Mouse (Mus musculus) lung, postnatal 0 days (tissue): ENCODE measurements around the gene Tcf12. TPM values are rescaled to one million over a fixed set of nuclear protein-coding genes. Genes with fewer than 3 reads are reported as not detected.

ENCODE experiments used
- ATAC-seq: fragments of 200-750 bp; cut with Nextera tagmentation; 2 replicates; pipeline ENCODE4 v1.8.0; 2017; ENCODE audit warnings: moderate library complexity
- DNase-seq: peaks from one replicate; pipeline ENCODE4 v3.0.0-alpha.2; 2016; ENCODE audit warnings: low spot score
- H3K27ac ChIP-seq: fragments of 300-500 bp; sonication (generic); 2 replicates; pipeline ENCODE4 v1.5.1; 2014; ENCODE audit warnings: antibody characterized with exemption, mild to moderate bottlenecking, low read length, mixed read lengths
- H3K27me3 ChIP-seq: fragments of 300-500 bp; sonication (generic); replicated peaks from 2 replicates; pipeline ENCODE4 v1.6.1; 2014; ENCODE audit warnings: low read length, mixed read lengths; ENCODE audit not compliant: insufficient read depth
- H3K36me3 ChIP-seq: fragments of 300-500 bp; sonication (generic); 2 replicates; pipeline ENCODE4 v1.6.1; 2014; ENCODE audit warnings: low read length, mixed read lengths; ENCODE audit not compliant: insufficient read depth
- H3K4me1 ChIP-seq: fragments of 300-500 bp; sonication (generic); 2 replicates; pipeline ENCODE4 v1.6.1; 2014; ENCODE audit warnings: antibody characterized with exemption, low read depth, low read length, mixed read lengths; ENCODE audit not compliant: insufficient read depth
- H3K4me2 ChIP-seq: fragments of 300-500 bp; sonication (generic); replicated peaks from 2 replicates; pipeline ENCODE4 v1.6.1; 2014; ENCODE audit warnings: low read depth, mild to moderate bottlenecking, low read length, moderate library complexity, mixed read lengths
- H3K4me3 ChIP-seq: fragments of 300-500 bp; sonication (generic); 2 replicates; pipeline ENCODE4 v1.5.1; 2014; ENCODE audit warnings: low read depth, low read length
- H3K9ac ChIP-seq: fragments of 300-500 bp; sonication (generic); replicated peaks from 2 replicates; pipeline ENCODE4 v1.6.1; 2014; ENCODE audit warnings: low read depth, mild to moderate bottlenecking
- H3K9me3 ChIP-seq: fragments of 300-500 bp; sonication (generic); 2 replicates; pipeline ENCODE4 v1.6.1; 2016; ENCODE audit warnings: low read length, mixed read lengths
- CTCF ChIP-seq: IDR thresholded peaks from 2 replicates; pipeline ENCODE4 v1.5.1; 2016; ENCODE audit warnings: antibody characterized with exemption, mild to moderate bottlenecking
- EP300 ChIP-seq: IDR thresholded peaks from 2 replicates; pipeline ENCODE4 v1.6.1; 2016; ENCODE audit warnings: antibody characterized with exemption, mild to moderate bottlenecking, control low read depth
- WGBS: fragments of 180-500 bp; shearing (Covaris S2); extraction: QIAGEN DNeasy Blood & Tissue Kit; methylation state at CpG from one replicate; pipeline ENCODE4 v1.1.7; 2014; 5-methylcytosine and 5-hydroxymethylcytosine counted together
- polyA plus RNA-seq: library from polyadenylated mRNA; unstranded; fragments of >200 nt; fragmentation: Nextera tagmentation; extraction: Ambion mirVana; gene quantifications from 2 replicates; pipeline ENCODE4 v1.2.1, GENCODE M21; 2015

The Tcf12 gene
- polyA plus RNA-seq, 1 experiment from 2014 or later: 34.1 TPM

GRCm38 (mm10) chr9:72030274-72030673 is 81.4 kb downstream of the Tcf12 start:
- TF ChIP-seq CTCF: no peak
- TF ChIP-seq EP300: no peak
- no peaks in the 10 kb centered on the region for H3K36me3 ChIP-seq
- ATAC-seq: no peak
- no peak for DNase-seq
- no peak overlapping the region for H3K4me2 ChIP-seq
- no peaks in the 10 kb centered on the region for H3K9me3 ChIP-seq
- no peak overlapping the region for H3K9ac ChIP-seq
- H3K4me1 ChIP-seq: no peaks in the 10 kb centered on the region
- H3K27ac ChIP-seq: no peak overlapping the region
- H3K27me3 ChIP-seq: no peaks in the 10 kb centered on the region
- no peak overlapping the region for H3K4me3 ChIP-seq

- no peak overlapping the region for H3K27ac ChIP-seq
- WGBS: 48% methylated on average over 1 of the region's 1 CpGs
- no peak overlapping the region for H3K4me2 ChIP-seq
- no peaks in the 10 kb centered on the region for H3K36me3 ChIP-seq
- no peaks in the 10 kb centered on the region for H3K4me1 ChIP-seq
- DNase-seq (no peak), ATAC-seq (no peak)
- H3K27me3 ChIP-seq: no peaks in the 10 kb centered on the region
- no peak overlapping the region for H3K4me3 ChIP-seq
- no peaks in the 10 kb centered on the region for H3K9me3 ChIP-seq
- H3K9ac ChIP-seq: no peak overlapping the region
- TF ChIP-seq CTCF (no peak), EP300 (no peak)
Observed at GRCm38 (mm10) chr9:72029601-72030000, 82.1 kb downstream of the Tcf12 start.

- Histone ChIP-seq H3K27me3 (no peaks in the 10 kb centered on the region), H3K9ac (no peak overlapping the region), H3K36me3 (no peaks in the 10 kb centered on the region), H3K4me1 (no peaks in the 10 kb centered on the region), H3K27ac (no peak overlapping the region), H3K4me3 (no peak overlapping the region), H3K4me2 (no peak overlapping the region), H3K9me3 (no peaks in the 10 kb centered on the region)
- no peak for ATAC-seq
- TF ChIP-seq EP300 (no peak), CTCF (no peak)
- peak; percentile 46 for DNase-seq
- WGBS: 58% methylated on average over 5 of the region's 5 CpGs
Observed at GRCm38 (mm10) chr9:72023274-72023673, 88.4 kb downstream of the Tcf12 start.

- 40% methylated on average over 3 of the region's 3 CpGs for WGBS
- TF ChIP-seq EP300 (no peak), CTCF (no peak)
- no peak overlapping the region for H3K9ac ChIP-seq
- ATAC-seq (no peak), DNase-seq (no peak)
- H3K4me1 ChIP-seq: no peaks in the 10 kb centered on the region
- H3K4me3 ChIP-seq: no peak overlapping the region
- H3K36me3 ChIP-seq: no peaks in the 10 kb centered on the region
- H3K4me2 ChIP-seq: no peak overlapping the region
- H3K9me3 ChIP-seq: no peaks in the 10 kb centered on the region
- H3K27me3 ChIP-seq: no peaks in the 10 kb centered on the region
- no peak overlapping the region for H3K27ac ChIP-seq
Observed at GRCm38 (mm10) chr9:72021512-72021911, 90.2 kb downstream of the Tcf12 start.

GRCm38 (mm10) chr9:72016021-72016420 is 95.7 kb downstream of the Tcf12 start:
- ATAC-seq: no peak
- 98% methylated on average over 1 of the region's 1 CpGs for WGBS
- TF ChIP-seq CTCF (no peak), EP300 (no peak)

GRCm38 (mm10) chr9:72014585-72015381 is 96.9 kb downstream of the Tcf12 start:
- WGBS: 67% methylated on average over 4 of the region's 4 CpGs
- Histone ChIP-seq H3K27ac (no peak overlapping the region), H3K4me2 (no peak overlapping the region), H3K9me3 (no peaks in the 10 kb centered on the region), H3K36me3 (no peaks in the 10 kb centered on the region), H3K9ac (no peak overlapping the region), H3K4me3 (no peak overlapping the region), H3K27me3 (no peaks in the 10 kb centered on the region), H3K4me1 (no peaks in the 10 kb centered on the region)
- ATAC-seq: no peak
- TF ChIP-seq EP300: no peak
- TF ChIP-seq CTCF: no peak
- DNase-seq: no peak

More at GRCm38 (mm10) chr9:72016021-72016420, 95.7 kb downstream of the Tcf12 start:
- DNase-seq: no peak
- H3K9ac ChIP-seq: no peak overlapping the region
- H3K4me1 ChIP-seq: no peaks in the 10 kb centered on the region
- no peaks in the 10 kb centered on the region for H3K36me3 ChIP-seq
- H3K4me3 ChIP-seq: no peak overlapping the region
- H3K9me3 ChIP-seq: no peaks in the 10 kb centered on the region
- H3K27ac ChIP-seq: no peak overlapping the region
- no peaks in the 10 kb centered on the region for H3K27me3 ChIP-seq
- no peak overlapping the region for H3K4me2 ChIP-seq
